Mouse (Mus musculus): ENCODE results near the gene Kctd7.

- no peak for TF ChIP-seq CTCF (IDR thresholded peaks at IDR 0.05; ENCODE audit: control insufficient read depth, insufficient read depth, insufficient replicate concordance, low read depth, low read length)
- no peak for TF ChIP-seq POLR2A (IDR thresholded peaks at IDR 0.05; ENCODE audit: control insufficient read depth, low read depth, low read length)
These were observed 35.3 kb upstream of the Kctd7 start for GRCm38 (mm10) chr5:130109348-130109747.

All from testis, adult 2 months (tissue).